Mouse (Mus musculus) E14TG2a.4 (cell line): ENCODE measurements around the gene Gramd1b.

Experiments
- CTCF ChIP-seq: conservative IDR thresholded peaks from 2 replicates; pipeline ENCODE4 v1.5.1; 2014; ENCODE audit warnings: low read length
- NANOG ChIP-seq: IDR thresholded peaks from 2 replicates; pipeline ENCODE4 v1.6.1; 2014; ENCODE audit warnings: borderline replicate concordance, low read length, mixed read lengths

DNA sequence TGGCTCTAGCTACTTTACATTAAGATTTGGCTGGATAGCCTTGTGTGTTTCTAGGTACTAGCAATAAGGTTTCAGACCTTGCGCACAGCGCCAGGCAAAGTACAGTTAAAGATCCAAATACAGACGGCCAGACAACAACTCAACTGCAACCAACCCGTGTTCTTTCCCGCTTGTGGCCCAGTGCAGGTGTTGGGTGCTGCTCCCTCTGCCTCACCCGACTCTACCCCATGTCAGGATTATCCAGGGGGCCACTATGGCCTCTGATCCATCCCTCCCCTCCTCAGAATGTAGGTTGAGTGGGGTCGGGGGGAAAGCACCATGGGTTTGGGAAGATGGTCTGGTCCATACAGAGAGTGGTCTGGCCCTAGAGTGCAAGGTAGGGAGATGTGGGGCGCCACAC is 237.9 kb downstream of the Gramd1b start:
- TF ChIP-seq CTCF (no peak), NANOG (no peak)
